Mouse (Mus musculus): ENCODE data around the gene Pbld2.

DNA sequence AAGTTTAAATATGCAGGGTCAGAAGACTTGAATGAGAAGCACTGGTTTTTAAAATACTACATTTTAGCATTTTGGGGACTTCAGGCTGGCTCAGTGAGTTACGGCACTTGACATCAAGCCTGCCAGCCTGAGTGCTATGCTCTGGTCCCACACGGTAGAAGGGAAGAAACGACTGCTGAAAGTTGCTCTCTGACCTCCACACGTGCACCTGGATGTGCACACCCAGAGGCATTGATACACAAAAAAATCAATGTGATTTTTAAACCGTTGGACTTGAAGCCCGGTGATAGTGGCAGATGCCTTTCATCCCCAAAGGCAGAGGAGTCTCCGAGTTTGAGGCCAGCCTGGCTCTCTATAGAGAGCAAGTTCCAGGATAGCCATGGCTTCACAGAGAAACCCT, 67.8 kb downstream of the Pbld2 start:
- TF ChIP-seq CEBPB (IDR thresholded peaks at IDR 0.05; ENCODE audit: insufficient read depth, poor library complexity, severe bottlenecking) (no peak), POLR2A (IDR thresholded peaks at IDR 0.05; ENCODE audit: insufficient read length, low read depth) (no peak), POLR2AphosphoS2 (IDR thresholded peaks at IDR 0.05; ENCODE audit: insufficient read length, low read depth) (no peak), MAX (IDR thresholded peaks at IDR 0.05; ENCODE audit: low read depth) (no peak), USF1 (IDR thresholded peaks at IDR 0.05; ENCODE audit: low read depth) (no peak)

All from myocyte (in vitro differentiated cells).